Mouse (Mus musculus) hindbrain, embryonic 14.5 days (tissue): ENCODE results near the gene Csrp1. TPM values are rescaled to one million over a fixed set of nuclear protein-coding genes. Genes with fewer than 3 reads are reported as not detected.

ENCODE experiments used
- ATAC-seq: fragments of 200-750 bp; cut with Nextera tagmentation; 2 replicates; pipeline ENCODE4 v1.8.0; 2017; ENCODE audit warnings: moderate number of reproducible peaks, mild to moderate bottlenecking, moderate TSS enrichment, moderate library complexity; ENCODE audit not compliant: low FRiP score
- DNase-seq: peaks from one replicate; pipeline ENCODE4 v3.0.0-alpha.2; 2015; ENCODE audit warnings: low spot score
- H3K27ac ChIP-seq: fragments of 300-500 bp; sonication (generic); 2 replicates; pipeline ENCODE4 v1.5.1; 2014; ENCODE audit warnings: mild to moderate bottlenecking, moderate library complexity
- H3K27me3 ChIP-seq: fragments of 300-500 bp; sonication (generic); 2 replicates; pipeline ENCODE4 v1.6.1; 2014; ENCODE audit warnings: mild to moderate bottlenecking, low read length, mixed read lengths; ENCODE audit not compliant: control insufficient read depth, insufficient read depth
- H3K36me3 ChIP-seq: fragments of 300-500 bp; sonication (generic); replicated peaks from 2 replicates; pipeline ENCODE4 v1.6.1; 2014; ENCODE audit not compliant: control insufficient read depth, insufficient read depth
- H3K4me1 ChIP-seq: fragments of 300-500 bp; sonication (generic); replicated peaks from 2 replicates; pipeline ENCODE4 v1.6.1; 2014; ENCODE audit warnings: antibody characterized with exemption, low read length, mixed read lengths; ENCODE audit not compliant: control insufficient read depth, insufficient read depth
- H3K4me2 ChIP-seq: fragments of 300-500 bp; sonication (generic); replicated peaks from 2 replicates; pipeline ENCODE4 v1.6.1; 2014; ENCODE audit warnings: mild to moderate bottlenecking, moderate library complexity
- H3K4me3 ChIP-seq: fragments of 300-500 bp; sonication (generic); replicated peaks from 2 replicates; pipeline ENCODE4 v1.5.1; 2014; ENCODE audit warnings: mild to moderate bottlenecking, low read length
- H3K9ac ChIP-seq: fragments of 300-500 bp; sonication (generic); 2 replicates; pipeline ENCODE4 v1.6.1; 2014
- H3K9me3 ChIP-seq: fragments of 300-500 bp; sonication (generic); 2 replicates; pipeline ENCODE4 v1.6.1; 2016; ENCODE audit warnings: low read length; ENCODE audit not compliant: control insufficient read depth
- WGBS: fragments of 180-500 bp; shearing (Covaris S2); extraction: QIAGEN DNeasy Blood & Tissue Kit; methylation state at CpG from one replicate; pipeline ENCODE4 v1.1.7; 2014; 5-methylcytosine and 5-hydroxymethylcytosine counted together
- polyA plus RNA-seq: library from polyadenylated mRNA; unstranded; fragments of >200 nt; fragmentation: Nextera tagmentation; extraction: Ambion mirVana; gene quantifications from 2 replicates; pipeline ENCODE4 v1.2.1, GENCODE M21; 2014

The Csrp1 gene
- polyA plus RNA-seq, 1 experiment from 2014 or later, result 21.7 TPM

GRCm38 (mm10) chr1:135759685-135760084, 39.8 kb downstream of the Csrp1 start:
- Histone ChIP-seq H3K4me2 (no peak overlapping the region), H3K36me3 (no peaks in the 10 kb centered on the region), H3K4me1 (no peaks in the 10 kb centered on the region), H3K27me3 (no peaks in the 10 kb centered on the region), H3K9ac (no peak overlapping the region), H3K27ac (no peak overlapping the region), H3K4me3 (no peak overlapping the region), H3K9me3 (no peaks in the 10 kb centered on the region)
- DNase-seq (no peak), ATAC-seq (no peak)
- 59% methylated on average over 4 of the region's 4 CpGs for WGBS

GRCm38 (mm10) chr1:135760216-135760615, 40.4 kb downstream of the Csrp1 start:
- 77% methylated on average over 8 of the region's 8 CpGs for WGBS
- Histone ChIP-seq H3K4me2 (no peak overlapping the region), H3K9ac (no peak overlapping the region), H3K27me3 (peaks cover 4% of the 10 kb centered on the region; the same call in 1 of the 2 replicates), H3K27ac (no peak overlapping the region), H3K36me3 (no peaks in the 10 kb centered on the region), H3K9me3 (no peaks in the 10 kb centered on the region), H3K4me3 (no peak overlapping the region), H3K4me1 (no peaks in the 10 kb centered on the region)
- no peak for DNase-seq
- ATAC-seq, result no peak

- no peak for ATAC-seq
- peaks cover 3% of the 10 kb centered on the region for H3K4me1 ChIP-seq
- no peaks in the 10 kb centered on the region for H3K36me3 ChIP-seq
- H3K27ac ChIP-seq, result no peak overlapping the region
- WGBS, result 90% methylated on average over 5 of the region's 5 CpGs
- H3K4me3 ChIP-seq, result no peak overlapping the region
- H3K4me2 ChIP-seq, result no peak overlapping the region
- no peaks in the 10 kb centered on the region for H3K9me3 ChIP-seq
- H3K9ac ChIP-seq, result no peak overlapping the region
- H3K27me3 ChIP-seq, result peaks cover 7% of the 10 kb centered on the region; the same call in 1 of the 2 replicates
- no peak for DNase-seq
Measured at GRCm38 (mm10) chr1:135761728-135762127, 41.9 kb downstream of the Csrp1 start.

- DNase-seq, result no peak
- Histone ChIP-seq H3K9me3 (no peaks in the 10 kb centered on the region), H3K27me3 (peaks cover 7% of the 10 kb centered on the region; the same call in 1 of the 2 replicates), H3K4me2 (no peak overlapping the region), H3K36me3 (no peaks in the 10 kb centered on the region), H3K27ac (no peak overlapping the region), H3K9ac (no peak overlapping the region), H3K4me1 (peaks cover 7% of the 10 kb centered on the region), H3K4me3 (no peak overlapping the region)
- ATAC-seq, result no peak
- WGBS, result 80% methylated on average over 9 of the region's 9 CpGs
Measured at GRCm38 (mm10) chr1:135763503-135764205, 43.8 kb downstream of the Csrp1 start.

GRCm38 (mm10) chr1:135764206-135764528, 44.3 kb downstream of the Csrp1 start:
- DNase-seq (no peak), ATAC-seq (no peak)
- no peak overlapping the region for H3K4me2 ChIP-seq
- no peaks in the 10 kb centered on the region for H3K36me3 ChIP-seq
- H3K4me3 ChIP-seq, result no peak overlapping the region
- peaks cover 7% of the 10 kb centered on the region; the same call in 1 of the 2 replicates for H3K27me3 ChIP-seq
- no peak overlapping the region for H3K27ac ChIP-seq
- H3K9me3 ChIP-seq, result no peaks in the 10 kb centered on the region
- peaks cover 7% of the 10 kb centered on the region for H3K4me1 ChIP-seq
- no peak overlapping the region for H3K9ac ChIP-seq
- 84% methylated on average over 2 of the region's 2 CpGs for WGBS

GRCm38 (mm10) chr1:135765645-135766591, 46.1 kb downstream of the Csrp1 start, which contains the start of gene Phlda3:
Phlda3 (plus strand) TSS chr1:135766119.
- under 1% methylated on average over 82 of the region's 90 CpGs for WGBS
- ATAC-seq, result peak; percentile 84
- Histone ChIP-seq H3K27me3 (peaks cover 7% of the 10 kb centered on the region; the same call in 1 of the 2 replicates), H3K36me3 (no peaks in the 10 kb centered on the region), H3K9me3 (no peaks in the 10 kb centered on the region), H3K27ac (peak within 1 kb of the TSS; percentile 59), H3K9ac (peak within 1 kb of the TSS; percentile 85), H3K4me2 (peak within 1 kb of the TSS; percentile 87), H3K4me1 (peaks cover 7% of the 10 kb centered on the region), H3K4me3 (peak within 1 kb of the TSS; percentile 68)
- DNase-seq, result peak; percentile 48

- WGBS, result 27% methylated on average over 30 of the region's 30 CpGs
- Histone ChIP-seq H3K4me3 (peak overlapping the region; percentile 68), H3K9ac (peak overlapping the region; percentile 85), H3K27me3 (peaks cover 7% of the 10 kb centered on the region; the same call in 1 of the 2 replicates), H3K36me3 (no peaks in the 10 kb centered on the region), H3K4me1 (peaks cover 7% of the 10 kb centered on the region), H3K27ac (peak overlapping the region; percentile 59; the same call in 1 of the 2 replicates), H3K4me2 (peak overlapping the region; percentile 87), H3K9me3 (no peaks in the 10 kb centered on the region)
- DNase-seq (no peak), ATAC-seq (0 out of 2 replicates have a peak, but pooled peaks have one; percentile 19)
Measured at GRCm38 (mm10) chr1:135766592-135767306, 46.9 kb downstream of the Csrp1 start.

GRCm38 (mm10) chr1:135767324-135767890, 47.5 kb downstream of the Csrp1 start:
- Histone ChIP-seq H3K4me3 (peak overlapping the region; percentile 68), H3K4me1 (peaks cover 7% of the 10 kb centered on the region), H3K27me3 (peaks cover 7% of the 10 kb centered on the region; the same call in 1 of the 2 replicates), H3K36me3 (no peaks in the 10 kb centered on the region), H3K9me3 (no peaks in the 10 kb centered on the region), H3K9ac (no peak overlapping the region), H3K27ac (no peak overlapping the region), H3K4me2 (peak overlapping the region; percentile 87)
- 80% methylated on average over 4 of the region's 4 CpGs for WGBS
- ATAC-seq, result no peak
- no peak for DNase-seq
